Comparison of ENCODE assay signal across 18 mouse cellular contexts in the genomic region with DNA sequence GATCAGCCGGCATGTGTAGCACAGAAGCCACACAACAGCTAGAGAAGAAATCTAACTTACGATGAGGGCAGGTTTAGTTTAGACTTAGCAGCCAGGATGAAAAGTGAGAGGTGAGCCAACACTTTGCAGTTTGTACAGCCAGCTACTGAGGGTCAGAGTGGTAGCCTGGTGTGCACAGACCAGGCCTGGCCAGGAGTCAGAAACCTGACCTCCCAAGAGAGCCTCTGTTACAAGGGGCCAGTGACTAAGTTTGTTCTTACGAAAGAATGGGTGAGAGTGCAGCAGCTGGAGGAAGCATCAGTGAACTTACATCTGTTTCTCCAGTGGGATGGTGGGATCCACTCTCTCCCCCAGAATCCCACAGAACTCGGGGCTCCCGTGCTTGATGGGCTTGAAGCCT. TPM values are rescaled to one million over a fixed set of nuclear protein-coding genes. Genes with fewer than 3 reads are reported as not detected.
DNase-seq lines count a peak whose midpoint lies in the region; ATAC-seq and TF ChIP-seq lines count a peak whose summit lies in the region.
"Had no signal": no experiment of that assay in that cellular context is flagged by ENCODE, and none has a peak within 500 bp of the region (broad histone marks: within the 10 kb centered on the region; RNA-seq: fewer than 3 reads in every experiment).

No protein-coding gene starts in this region.

- no peak overlapping the region for H3K4me3 ChIP-seq in heart, embryonic 14.5 days (ENCODE audit: control insufficient read depth in 1 of 2, insufficient read depth in 1 of 2, low read depth in 1 of 2, low read length in 2 of 2)
- H3K4me3 ChIP-seq in midbrain, embryonic 10.5 days: no peak overlapping the region
- H3K4me3 ChIP-seq in midbrain, postnatal 0 days (ENCODE audit: low read depth, low read length): no peak overlapping the region
- H3K4me3 ChIP-seq: embryonic facial prominence, embryonic 12.5 days; hindbrain, embryonic 10.5 days; limb, embryonic 15.5 days; midbrain, embryonic 13.5 days; stomach, embryonic 15.5 days had no signal

- ATAC-seq in heart, embryonic 14.5 days (ENCODE audit: insufficient number of reproducible peaks, insufficient read depth, low FRiP score, low read depth): no peak
- no peak for ATAC-seq in midbrain, postnatal 0 days (ENCODE audit: low FRiP score)
- ATAC-seq in megakaryocyte-erythroid progenitor cell, adult 5-6 weeks (replicated peaks; ENCODE audit: low FRiP score, low TSS enrichment, poor library complexity, severe bottlenecking): no peak
- ATAC-seq: forebrain, postnatal 0 days; midbrain, embryonic 13.5 days; Patski had no signal

- peak; percentile 76 for DNase-seq in adrenal gland, adult 2 months
- DNase-seq in adrenal gland, adult 18-20 months (ENCODE audit: low spot score in 2 of 2): no peak
- no peak for DNase-seq in heart, adult 11 months
- DNase-seq in midbrain, embryonic 10.5 days (ENCODE audit: low spot score): no peak
- DNase-seq in midbrain, postnatal 0 days (ENCODE audit: low spot score): no peak
- DNase-seq in frontal cortex, postnatal 36 days (ENCODE audit: low spot score in 2 of 2): no peak
- DNase-seq: forebrain, postnatal 0 days; layer of hippocampus, adult 9-11 months; spleen, adult 18-20 months had no signal

- H3K36me3 ChIP-seq in heart, embryonic 14.5 days (ENCODE audit: control insufficient read depth, insufficient read depth, low read length): peaks cover 31% of the 10 kb centered on the region
- no peaks in the 10 kb centered on the region for H3K36me3 ChIP-seq in midbrain, embryonic 10.5 days
- H3K36me3 ChIP-seq in midbrain, postnatal 0 days (ENCODE audit: insufficient read depth, low read length): peaks cover 11% of the 10 kb centered on the region
- H3K36me3 ChIP-seq: stomach, embryonic 15.5 days had no signal

- peaks cover 48 to 74% of the 10 kb centered on the region in 2 experiments for H3K4me1 ChIP-seq in heart, embryonic 14.5 days (ENCODE audit: control insufficient read depth in 2 of 2, insufficient read depth in 2 of 2, low read length in 2 of 2)
- H3K4me1 ChIP-seq in midbrain, embryonic 10.5 days: peaks cover 34% of the 10 kb centered on the region
- no peaks in the 10 kb centered on the region for H3K4me1 ChIP-seq in midbrain, postnatal 0 days (ENCODE audit: insufficient read depth, low read length)

- peak overlapping the region in 1 of 2 experiments; percentile 94; a peak in 1 of 4 replicates for H3K27ac ChIP-seq in heart, embryonic 14.5 days (replicated peaks in 1 of 2; ENCODE audit: control insufficient read depth in 1 of 2, insufficient read depth in 1 of 2, low read depth in 2 of 2, low read length in 2 of 2)
- H3K27ac ChIP-seq in midbrain, embryonic 10.5 days (replicated peaks): 0 out of 2 replicates have a peak overlapping the region, but pooled peaks have one; percentile 18
- no peak overlapping the region for H3K27ac ChIP-seq in midbrain, postnatal 0 days (ENCODE audit: low read depth, low read length)
- H3K27ac ChIP-seq: embryonic facial prominence, embryonic 12.5 days; hindbrain, embryonic 10.5 days; kidney, postnatal 0 days; limb, embryonic 15.5 days; midbrain, embryonic 13.5 days; stomach, embryonic 15.5 days had no signal

- no peak overlapping the region for H3K4me2 ChIP-seq in heart, embryonic 14.5 days (ENCODE audit: low read length)
- H3K4me2 ChIP-seq in midbrain, postnatal 0 days (ENCODE audit: low read depth, low read length, poor library complexity, severe bottlenecking): no peak overlapping the region
- H3K4me2 ChIP-seq: embryonic facial prominence, embryonic 12.5 days; limb, embryonic 15.5 days; midbrain, embryonic 13.5 days; stomach, embryonic 15.5 days had no signal

- TF ChIP-seq CTCF in midbrain, postnatal 0 days (IDR thresholded peaks at IDR 0.05): no peak

- no peaks in the 10 kb centered on the region for H3K9me3 ChIP-seq in heart, embryonic 14.5 days (ENCODE audit: control insufficient read depth, low read length)
- H3K9me3 ChIP-seq in midbrain, embryonic 10.5 days (replicated peaks): no peaks in the 10 kb centered on the region
- H3K9me3 ChIP-seq in midbrain, postnatal 0 days (ENCODE audit: low read length): no peaks in the 10 kb centered on the region
- H3K9me3 ChIP-seq: embryonic facial prominence, embryonic 12.5 days; hindbrain, embryonic 10.5 days; limb, embryonic 15.5 days; midbrain, embryonic 13.5 days; stomach, embryonic 15.5 days had no signal

- H3K27me3 ChIP-seq in heart, embryonic 14.5 days (ENCODE audit: control insufficient read depth, insufficient read depth, low read length): no peaks in the 10 kb centered on the region; the same call in 1 of the 2 replicates
- H3K27me3 ChIP-seq in midbrain, embryonic 10.5 days (ENCODE audit: low read depth, poor library complexity, severe bottlenecking): no peaks in the 10 kb centered on the region
- no peaks in the 10 kb centered on the region for H3K27me3 ChIP-seq in midbrain, postnatal 0 days (ENCODE audit: insufficient read depth, low read length)
- H3K27me3 ChIP-seq: embryonic facial prominence, embryonic 12.5 days; limb, embryonic 15.5 days; midbrain, embryonic 13.5 days; Patski; stomach, embryonic 15.5 days had no signal

- 0 out of 2 replicates have a peak overlapping the region, but pooled peaks have one; percentile 55 for H3K9ac ChIP-seq in heart, embryonic 14.5 days (ENCODE audit: low read length)
- H3K9ac ChIP-seq in midbrain, postnatal 0 days (replicated peaks; ENCODE audit: low read length, poor library complexity, severe bottlenecking): no peak overlapping the region
- H3K9ac ChIP-seq: embryonic facial prominence, embryonic 12.5 days; forebrain, postnatal 0 days; limb, embryonic 15.5 days; midbrain, embryonic 13.5 days; stomach, embryonic 15.5 days had no signal

- WGBS in heart, embryonic 14.5 days: 88% methylated on average over 5 of the region's 5 CpGs
- 94% methylated on average over 5 of the region's 5 CpGs for WGBS in midbrain, embryonic 10.5 days
- WGBS in midbrain, postnatal 0 days: 88% methylated on average over 5 of the region's 5 CpGs

RNA-seq across cellular contexts. Expression of a gene that starts 38.6 kb away (rescaled TPM):
- 100 to 1,000 TPM; 298 to 434 TPM for total RNA-seq in adrenal gland, adult 2 months (2021)
- polyA plus RNA-seq in adrenal gland, adult 2 months (2012; rRNA removed): 136 and 197 TPM in 2 replicates
- total RNA-seq in adrenal gland, adult 18-20 months (2021): 100 to 1,000 TPM; 326 to 423 TPM
- 74.9 and 77.2 TPM in 2 replicates for polyA plus RNA-seq in heart, embryonic 14.5 days (2014; fragmentation: Nextera tagmentation; extraction: Ambion mirVana)
- polyA plus RNA-seq in midbrain, embryonic 10.5 days (2016; fragmentation: Nextera tagmentation; extraction: Ambion mirVana): 78.3 and 80.1 TPM in 2 replicates
- 128 and 132 TPM in 2 replicates for total RNA-seq in midbrain, postnatal 0 days (2014; rRNA removed)
- 62.8 and 69.7 TPM in 2 replicates for polyA plus RNA-seq in midbrain, postnatal 0 days (2015; fragmentation: Nextera tagmentation; extraction: Ambion mirVana)
- total RNA-seq in megakaryocyte-erythroid progenitor cell, adult 5-6 weeks (2014; fragmentation: Nextera tagmentation): 75.9 and 89.4 TPM in 2 replicates
- 54.7 and 65.2 TPM in 2 replicates for total RNA-seq in megakaryocyte-erythroid progenitor cell, adult 5-6 weeks (2017)
